Mouse (Mus musculus) c-Kit-positive CD71-negative TER-119-negative erythroid progenitor cells, embryonic 14.5 days (primary cell): ENCODE data around the gene Gpc6.

Source experiments
- DNase-seq: peaks from one replicate; pipeline ENCODE4 v3.0.0-alpha.2; 2013; ENCODE audit warnings: low read depth

The Gpc6 gene

DNA sequence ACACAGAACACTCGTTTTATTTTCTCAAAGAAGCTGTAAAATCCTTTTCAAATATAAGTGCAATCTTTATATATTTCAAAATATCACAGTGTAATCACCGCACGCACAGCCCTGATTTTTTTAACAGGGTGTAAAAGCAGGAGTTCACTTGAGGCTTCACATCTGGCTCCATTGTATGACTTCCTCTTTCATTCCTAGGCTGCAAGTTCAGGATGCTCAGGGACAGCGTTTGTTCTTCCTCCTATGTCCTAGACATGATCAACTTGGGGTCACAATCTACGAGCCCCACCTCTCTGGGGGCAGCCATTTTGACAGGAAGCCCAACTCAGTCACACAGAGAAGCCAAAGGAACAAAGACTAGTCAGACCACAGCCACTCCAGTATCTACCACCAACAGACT lies 1094.2 kb downstream of the Gpc6 start:
- no peak for DNase-seq

DNA sequence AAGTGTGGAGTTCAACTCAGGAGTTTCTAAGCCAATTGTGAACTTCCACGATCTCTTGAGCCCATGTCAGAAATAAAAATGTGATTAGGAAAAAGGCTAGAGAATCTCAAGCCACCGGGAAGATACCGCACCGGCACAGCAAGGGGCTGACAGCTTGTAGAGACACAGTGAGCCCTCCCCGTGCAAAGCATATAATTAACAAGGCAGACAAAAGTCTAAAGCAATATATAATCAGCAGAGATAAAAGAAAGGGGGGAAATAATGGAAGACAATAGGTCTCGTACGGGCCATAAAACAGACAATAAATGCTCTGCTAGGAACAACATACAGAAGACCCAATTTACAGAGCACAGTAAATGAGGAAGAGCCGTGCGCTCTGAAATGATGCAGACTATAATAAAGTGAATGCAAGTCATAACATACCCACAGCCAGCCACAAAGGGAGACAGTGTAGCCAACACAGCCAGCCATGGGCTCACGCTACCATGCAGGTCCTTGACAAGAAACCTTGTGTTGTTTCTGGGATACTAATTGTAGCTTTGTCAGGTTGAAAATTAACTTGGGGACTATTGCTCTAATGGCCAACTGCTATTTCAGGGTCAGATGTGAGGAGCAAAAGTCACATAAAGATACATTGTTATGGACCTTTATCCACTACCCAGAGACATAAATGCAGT lies 1096.9 kb downstream of the Gpc6 start:
- no peak for DNase-seq
